Mouse (Mus musculus) heart, embryonic 14.5 days (tissue): ENCODE data around the gene Bglap3. TPM values are rescaled to one million over a fixed set of nuclear protein-coding genes. Genes with fewer than 3 reads are reported as not detected.
A peak's percentile ranks its signal among the peaks of the same experiment; 100 is the strongest.

Experiments
- ATAC-seq: fragments of 200-750 bp; cut with Nextera tagmentation; 2 replicates; pipeline ENCODE4 v1.8.0; 2017; ENCODE audit warnings: low read depth, moderate TSS enrichment; ENCODE audit not compliant: insufficient number of reproducible peaks, insufficient read depth, low FRiP score
- H3K27ac ChIP-seq, 2 experiments: fragments of 200-500 bp in 1 of 2; fragments of 300-500 bp in 1 of 2; sonication (generic) in 1 of 2; replicated peaks in 1 of 2; 2 replicates each; pipeline ENCODE4 v1.5.1; 2012 to 2014; ENCODE audit warnings: low read depth in 2 of 2, low read length in 2 of 2, control low read depth in 1 of 2, mild to moderate bottlenecking in 1 of 2, mixed read lengths in 1 of 2; ENCODE audit not compliant: control insufficient read depth in 1 of 2, insufficient read depth in 1 of 2
- H3K27me3 ChIP-seq: fragments of 300-500 bp; sonication (generic); 2 replicates; pipeline ENCODE4 v1.6.1; 2014; ENCODE audit warnings: mild to moderate bottlenecking, low read length, control low read depth; ENCODE audit not compliant: control insufficient read depth, insufficient read depth
- H3K36me3 ChIP-seq: fragments of 300-500 bp; sonication (generic); 2 replicates; pipeline ENCODE4 v1.6.1; 2014; ENCODE audit warnings: mild to moderate bottlenecking, control low read depth, low read length, mixed read lengths; ENCODE audit not compliant: control insufficient read depth, insufficient read depth
- H3K4me1 ChIP-seq, 2 experiments: fragments of 200-500 bp in 1 of 2; fragments of 300-500 bp in 1 of 2; sonication (generic) in 1 of 2; 2 replicates each; pipeline ENCODE4 v1.6.1; 2012 to 2014; ENCODE audit warnings: low read length in 2 of 2, control low read depth in 1 of 2, mixed read lengths in 1 of 2; ENCODE audit not compliant: control insufficient read depth in 2 of 2, insufficient read depth in 2 of 2
- H3K4me2 ChIP-seq: fragments of 300-500 bp; sonication (generic); 2 replicates; pipeline ENCODE4 v1.6.1; 2014; ENCODE audit warnings: mild to moderate bottlenecking, low read length
- H3K4me3 ChIP-seq, 2 experiments: fragments of 200-500 bp in 1 of 2; fragments of 300-500 bp in 1 of 2; sonication (generic) in 1 of 2; 2 replicates each; pipeline ENCODE4 v1.5.1; 2012 to 2014; ENCODE audit warnings: low read length in 2 of 2, mild to moderate bottlenecking in 2 of 2, control low read depth in 1 of 2, low read depth in 1 of 2, moderate library complexity in 1 of 2; ENCODE audit not compliant: control insufficient read depth in 1 of 2, insufficient read depth in 1 of 2
- H3K9ac ChIP-seq: fragments of 300-500 bp; sonication (generic); 2 replicates; pipeline ENCODE4 v1.6.1; 2014; ENCODE audit warnings: mild to moderate bottlenecking, low read length
- H3K9me3 ChIP-seq: fragments of 300-500 bp; sonication (generic); 2 replicates; pipeline ENCODE4 v1.6.1; 2016; ENCODE audit warnings: low read length, control low read depth; ENCODE audit not compliant: control insufficient read depth
- WGBS: fragments of 180-500 bp; shearing (Covaris S2); extraction: QIAGEN DNeasy Blood & Tissue Kit; methylation state at CpG from one replicate; pipeline ENCODE4 v1.1.7; 2014; 5-methylcytosine and 5-hydroxymethylcytosine counted together
- polyA plus RNA-seq: library from polyadenylated mRNA; unstranded; fragments of >200 nt; fragmentation: Nextera tagmentation; extraction: Ambion mirVana; gene quantifications from 2 replicates; pipeline ENCODE4 v1.2.1, GENCODE M21; 2014

The Bglap3 gene
- polyA plus RNA-seq, 1 experiment from 2014 or later: not detected

- no peak overlapping the region for H3K4me3 ChIP-seq
- 63% methylated on average over 3 of the region's 3 CpGs for WGBS
- H3K4me1 ChIP-seq: peaks cover 11 to 26% of the 10 kb centered on the region in 2 experiments
- H3K36me3 ChIP-seq: peaks cover 34% of the 10 kb centered on the region
- ATAC-seq: no peak
- no peaks in the 10 kb centered on the region for H3K27me3 ChIP-seq
- H3K27ac ChIP-seq: no peak overlapping the region
- 0 out of 2 replicates have a peak overlapping the region, but pooled peaks have one; percentile 42 for H3K9ac ChIP-seq
- peak overlapping the region; percentile 4; the same call in 1 of the 2 replicates for H3K4me2 ChIP-seq
- no peaks in the 10 kb centered on the region for H3K9me3 ChIP-seq
Observed at GRCm38 (mm10) chr3:88339006-88339405, 33.5 kb downstream of the Bglap3 start.

GRCm38 (mm10) chr3:88338316-88338715 lies 34.2 kb downstream of the Bglap3 start:
- Histone ChIP-seq H3K4me1 (peaks cover 11 to 26% of the 10 kb centered on the region in 2 experiments), H3K9ac (no peak overlapping the region), H3K4me3 (no peak overlapping the region), H3K9me3 (no peaks in the 10 kb centered on the region), H3K27ac (no peak overlapping the region), H3K27me3 (no peaks in the 10 kb centered on the region), H3K36me3 (peaks cover 27% of the 10 kb centered on the region), H3K4me2 (no peak overlapping the region)
- 76% methylated on average over 7 of the region's 7 CpGs for WGBS
- ATAC-seq: no peak

GRCm38 (mm10) chr3:88337367-88338020 lies 35.0 kb downstream of the Bglap3 start:
- Histone ChIP-seq H3K4me3 (peak overlapping the region; percentile 4 to 82; a peak in 3 of 4 replicates), H3K27me3 (no peaks in the 10 kb centered on the region), H3K4me2 (peak overlapping the region; percentile 62), H3K9ac (peak overlapping the region; percentile 49), H3K4me1 (peaks cover 11 to 26% of the 10 kb centered on the region in 2 experiments), H3K9me3 (no peaks in the 10 kb centered on the region), H3K27ac (peak overlapping the region; percentile 64 to 96), H3K36me3 (peaks cover 19% of the 10 kb centered on the region)
- 52% methylated on average over 11 of the region's 11 CpGs for WGBS
- no peak for ATAC-seq

- Histone ChIP-seq H3K4me2 (peak within 1 kb of the TSS; percentile 87), H3K4me1 (peaks cover 11 to 26% of the 10 kb centered on the region in 2 experiments), H3K4me3 (peak within 1 kb of the TSS; percentile 82 to 93), H3K27ac (peak within 1 kb of the TSS; percentile 96 to 97), H3K9me3 (no peaks in the 10 kb centered on the region), H3K36me3 (peaks cover 8% of the 10 kb centered on the region), H3K27me3 (no peaks in the 10 kb centered on the region), H3K9ac (peak within 1 kb of the TSS; percentile 93)
- ATAC-seq: peak; percentile 88
- WGBS: under 1% methylated on average over 57 of the region's 66 CpGs
Observed at GRCm38 (mm10) chr3:88336058-88337013, 36.2 kb downstream of the Bglap3 start, which contains the start of the genes Tmem79 and Smg5. Gene Tmem79, minus strand, starts transcription at chr3:88336148. Gene Smg5, plus strand, starts transcription at chr3:88336260.

- WGBS: under 1% methylated on average over 27 of the region's 27 CpGs
- H3K4me3 ChIP-seq: peak overlapping the region; percentile 82 to 93
- no peaks in the 10 kb centered on the region for H3K9me3 ChIP-seq
- peak overlapping the region; percentile 93 for H3K9ac ChIP-seq
- ATAC-seq: peak; percentile 37
- H3K27ac ChIP-seq: peak overlapping the region; percentile 96 to 97
- peaks cover under 1% of the 10 kb centered on the region; the same call in 1 of the 2 replicates for H3K36me3 ChIP-seq
- peaks cover 11 to 26% of the 10 kb centered on the region in 2 experiments for H3K4me1 ChIP-seq
- H3K27me3 ChIP-seq: no peaks in the 10 kb centered on the region
- peak overlapping the region; percentile 87 for H3K4me2 ChIP-seq
Observed at GRCm38 (mm10) chr3:88335436-88336053, 37.0 kb downstream of the Bglap3 start.

- no peaks in the 10 kb centered on the region for H3K27me3 ChIP-seq
- H3K9me3 ChIP-seq: no peaks in the 10 kb centered on the region
- ATAC-seq: no peak
- WGBS: 36% methylated on average over 3 of the region's 3 CpGs
- H3K4me3 ChIP-seq: peak overlapping the region; percentile 82 to 93
- peak overlapping the region; percentile 87 for H3K4me2 ChIP-seq
- peaks cover 11 to 26% of the 10 kb centered on the region in 2 experiments for H3K4me1 ChIP-seq
- H3K36me3 ChIP-seq: no peaks in the 10 kb centered on the region
- H3K9ac ChIP-seq: peak overlapping the region; percentile 93
- peak overlapping the region; percentile 96 to 97; a peak in 3 of 4 replicates for H3K27ac ChIP-seq
Observed at GRCm38 (mm10) chr3:88334902-88335435, 37.6 kb downstream of the Bglap3 start.
